Comparison of ENCODE assay signal across 9 mouse cellular contexts in the genomic region with DNA sequence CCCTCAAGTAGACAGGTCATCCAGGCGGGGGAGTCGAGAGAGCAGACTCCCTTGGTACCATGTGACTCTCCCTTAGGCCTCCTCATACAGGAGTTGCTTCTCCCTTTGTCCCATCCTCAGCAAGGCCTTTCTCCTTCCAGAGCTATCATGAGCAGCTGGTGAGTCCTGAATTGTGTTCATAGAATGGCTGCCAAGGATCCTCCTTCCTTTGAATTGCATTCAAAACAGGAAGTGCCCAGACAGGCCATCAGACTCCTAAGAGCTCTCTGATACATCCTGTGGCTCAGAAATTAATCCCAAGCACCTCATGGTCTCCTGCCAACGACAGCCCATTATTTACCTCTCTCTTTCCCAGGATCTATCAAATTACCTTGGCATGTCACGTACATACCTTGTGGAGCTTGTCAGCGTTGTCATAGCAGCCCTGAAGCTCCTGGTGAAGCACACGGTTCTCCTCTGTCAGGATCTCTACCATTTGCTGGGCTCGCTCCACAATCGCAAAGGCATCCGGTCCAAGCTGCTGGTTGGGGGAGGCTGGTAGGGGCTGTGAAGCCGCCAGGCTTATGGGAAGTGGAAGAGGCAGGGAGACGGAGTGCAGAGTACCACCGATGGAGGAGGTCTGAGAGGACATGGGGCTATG.
DNase-seq lines count a peak whose midpoint lies in the region; ATAC-seq and TF ChIP-seq lines count a peak whose summit lies in the region.
"Had no signal": no experiment of that assay in that cellular context is flagged by ENCODE, and none has a peak within 500 bp of the region (broad histone marks: within the 10 kb centered on the region; RNA-seq: fewer than 3 reads in every experiment).

No protein-coding gene starts in this region.

- no peak for TF ChIP-seq EP300 in heart, postnatal 0 days (IDR thresholded peaks at IDR 0.05; ENCODE audit: low read depth)

- no peak overlapping the region for H3K4me3 ChIP-seq in heart, postnatal 0 days (ENCODE audit: low read depth, low read length)

- H3K4me1 ChIP-seq in heart, postnatal 0 days (ENCODE audit: control insufficient read depth, insufficient read depth): peaks cover 26% of the 10 kb centered on the region

- ATAC-seq in frontal cortex, adult (ENCODE audit: low TSS enrichment): 0 out of 2 replicates have a peak, but pooled peaks have one; percentile 20
- ATAC-seq in heart, postnatal 0 days (ENCODE audit: insufficient read depth, low read depth): peak; percentile 34; the same call in 1 of the 2 replicates

- no peaks in the 10 kb centered on the region for H3K9me3 ChIP-seq in heart, postnatal 0 days (replicated peaks; ENCODE audit: control insufficient read depth, low read length)

- TF ChIP-seq CTCF in heart, postnatal 0 days (IDR thresholded peaks at IDR 0.05; ENCODE audit: low read depth): no peak

- WGBS in heart, postnatal 0 days: 53% methylated on average over 12 of the region's 12 CpGs

- H3K9ac ChIP-seq in heart, postnatal 0 days (replicated peaks; ENCODE audit: low read depth, low read length): no peak overlapping the region
- H3K9ac ChIP-seq: liver, embryonic 14.5 days had no signal

- H3K36me3 ChIP-seq in heart, postnatal 0 days (replicated peaks; ENCODE audit: control insufficient read depth, insufficient read depth, low read length): peaks cover 44% of the 10 kb centered on the region

- peak overlapping the region; percentile 23 for H3K27ac ChIP-seq in heart, postnatal 0 days (ENCODE audit: low read depth)
- H3K27ac ChIP-seq: liver, embryonic 14.5 days had no signal

- DNase-seq in frontal cortex, adult 2 months (ENCODE audit: extremely low spot score in 1 of 2, low spot score in 1 of 2): no peak
- DNase-seq in brain, adult 2 months (ENCODE audit: low read depth, low spot score): peak; percentile 50
- DNase-seq in heart, postnatal 0 days (ENCODE audit: low spot score): no peak
- peak; percentile 63 for DNase-seq in lung, postnatal 10 days
- no peak for DNase-seq in embryo, embryonic 9.5 days (ENCODE audit: extremely low spot score)
- no peak for DNase-seq in adrenal gland, adult 8-10 months
- no peak for DNase-seq in left cerebral cortex, adult 8-10 months (ENCODE audit: low spot score in 2 of 2)

- H3K4me2 ChIP-seq in heart, postnatal 0 days (ENCODE audit: low read depth, low read length): no peak overlapping the region

- no peaks in the 10 kb centered on the region for H3K27me3 ChIP-seq in heart, postnatal 0 days (ENCODE audit: control insufficient read depth, insufficient read depth, low read length)

Comparison
In these comparisons a context has a peak if more than half of its experiments do, and no peak if none do; other contexts are left out.
1. DNase-seq: peak in brain, adult 2 months (single experiment) and lung, postnatal 10 days (single experiment); none in frontal cortex, adult 2 months (0 of 2), heart, postnatal 0 days (single experiment), embryo, embryonic 9.5 days (single experiment), adrenal gland, adult 8-10 months (single experiment) and left cerebral cortex, adult 8-10 months (0 of 2).